ENCODE assay signal across 31 mouse cellular contexts in the genomic region with DNA sequence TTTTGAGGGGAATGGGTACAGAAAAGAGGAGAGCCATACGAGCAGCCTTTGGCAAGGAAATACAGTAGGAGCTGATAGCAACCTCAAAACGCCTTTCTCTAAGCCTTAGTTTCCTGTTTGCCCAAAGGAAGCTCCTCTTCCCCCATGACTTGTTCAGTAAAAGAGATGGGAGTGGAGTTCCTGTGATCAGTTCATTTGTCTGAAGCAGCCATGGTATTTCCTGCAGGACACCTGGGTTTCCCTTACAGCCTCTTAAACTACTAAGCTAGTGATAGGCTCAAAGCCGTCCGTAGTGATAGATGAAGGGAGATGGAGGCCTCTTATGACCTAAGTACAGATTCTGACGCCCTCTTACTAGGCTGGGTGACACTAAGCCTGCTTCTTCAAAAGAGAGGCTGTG. TPM values are rescaled to one million over a fixed set of nuclear protein-coding genes. Genes with fewer than 3 reads are reported as not detected.
DNase-seq lines count a peak whose midpoint lies in the region; ATAC-seq lines count a peak whose summit lies in the region.
"Had no signal": no experiment of that assay in that cellular context is flagged by ENCODE, and none has a peak within 500 bp of the region (broad histone marks: within the 10 kb centered on the region; RNA-seq: fewer than 3 reads in every experiment).

No protein-coding gene starts in this region.

- no peaks in the 10 kb centered on the region for H3K9me3 ChIP-seq in heart, embryonic 11.5 days (replicated peaks; ENCODE audit: control insufficient read depth, low read length)
- H3K9me3 ChIP-seq in kidney, embryonic 14.5 days (ENCODE audit: control insufficient read depth, low read length) = no peaks in the 10 kb centered on the region
- H3K9me3 ChIP-seq: neural tube, embryonic 15.5 days; stomach, embryonic 15.5 days had no signal

- H3K4me3 ChIP-seq in heart, embryonic 11.5 days (ENCODE audit: low read depth, low read length) = no peak overlapping the region
- no peak overlapping the region for H3K4me3 ChIP-seq in kidney, embryonic 14.5 days (ENCODE audit: low read length)
- H3K4me3 ChIP-seq: layer of hippocampus, adult 2 months had no signal

- H3K9ac ChIP-seq in heart, embryonic 11.5 days (ENCODE audit: low read depth, low read length) = no peak overlapping the region
- H3K9ac ChIP-seq in kidney, embryonic 14.5 days (ENCODE audit: low read depth, low read length) = 0 out of 2 replicates have a peak overlapping the region, but pooled peaks have one; percentile 12
- H3K9ac ChIP-seq: neural tube, embryonic 15.5 days; stomach, embryonic 15.5 days had no signal

- peak overlapping the region; percentile 81; the same call in 1 of the 2 replicates for H3K4me2 ChIP-seq in heart, embryonic 11.5 days
- no peak overlapping the region for H3K4me2 ChIP-seq in kidney, embryonic 14.5 days (replicated peaks; ENCODE audit: low read depth, low read length)

- no peak for DNase-seq in heart, postnatal 25 days (ENCODE audit: low spot score)
- DNase-seq in kidney, postnatal 4 days = no peak
- peak; percentile 21 for DNase-seq in 3T3-L1 (ENCODE audit: low read depth, low spot score)
- DNase-seq in 416B (ENCODE audit: low read depth) = peak; percentile 29
- no peak for DNase-seq in MN1 (ENCODE audit: low spot score)
- no peak for DNase-seq in right cerebral cortex, postnatal 36 days (ENCODE audit: low spot score in 2 of 2)
- DNase-seq: adrenal gland, postnatal 25 days; cerebellum, adult 11 months; cerebellum, adult 9-11 months; kidney, adult 2 months; kidney, postnatal 14 days; lung, adult 18-20 months; right cerebral cortex, adult 18-20 months; thymus, postnatal 25 days had no signal

- peaks cover 10% of the 10 kb centered on the region; the same call in 1 of the 2 replicates for H3K4me1 ChIP-seq in heart, embryonic 11.5 days (ENCODE audit: control insufficient read depth, insufficient read depth, low read length)
- H3K4me1 ChIP-seq in kidney, embryonic 14.5 days (ENCODE audit: control insufficient read depth, insufficient read depth, low read length) = peaks cover 8% of the 10 kb centered on the region

- H3K36me3 ChIP-seq in heart, embryonic 11.5 days (ENCODE audit: control insufficient read depth, insufficient read depth, low read length) = peaks cover 4% of the 10 kb centered on the region; the same call in 1 of the 2 replicates
- H3K36me3 ChIP-seq in kidney, embryonic 14.5 days (ENCODE audit: control insufficient read depth, insufficient read depth, low read length) = peaks cover 31% of the 10 kb centered on the region

- H3K27me3 ChIP-seq in heart, embryonic 11.5 days (ENCODE audit: control insufficient read depth, insufficient read depth, low read length) = no peaks in the 10 kb centered on the region
- no peaks in the 10 kb centered on the region for H3K27me3 ChIP-seq in kidney, embryonic 14.5 days (ENCODE audit: control insufficient read depth, insufficient read depth, low read length)
- H3K27me3 ChIP-seq: neural tube, embryonic 15.5 days; stomach, embryonic 15.5 days had no signal

- WGBS in heart, embryonic 11.5 days (ENCODE audit: insufficient replicate concordance) = 53% methylated on average over 5 of the region's 5 CpGs
- WGBS in kidney, embryonic 14.5 days = 74% methylated on average over 5 of the region's 5 CpGs

- intact Hi-C loops in heart, postnatal 25 days (cut with DNase I) = loop anchor here (2.0 to 10.0 kb wide), 4 partner anchors 60 to 198 kb away; a partner anchor contains a TSS

- no peak for ATAC-seq in heart, embryonic 11.5 days (replicated peaks; ENCODE audit: insufficient number of reproducible peaks, low FRiP score, low TSS enrichment)
- ATAC-seq in kidney, embryonic 14.5 days (ENCODE audit: low FRiP score, low TSS enrichment) = no peak
- ATAC-seq: CD4-positive, CD25-positive, alpha-beta regulatory T cell, adult 4 months had no signal

- no peak overlapping the region for H3K27ac ChIP-seq in heart, embryonic 11.5 days (ENCODE audit: low read depth, low read length)
- H3K27ac ChIP-seq in kidney, embryonic 14.5 days (ENCODE audit: low read depth, low read length) = no peak overlapping the region

RNA-seq across cellular contexts. Expression of a gene that starts 3.2 kb away (rescaled TPM):
- polyA plus RNA-seq in heart, embryonic 11.5 days (2014; fragmentation: Nextera tagmentation; extraction: Ambion mirVana) = 106 and 112 TPM in 2 replicates
- 10 to 100 TPM; 14.6 to 19.4 TPM for total RNA-seq in heart, postnatal 25 days (2021)
- polyA plus RNA-seq in kidney, embryonic 14.5 days (2014; fragmentation: Nextera tagmentation; extraction: Ambion mirVana) = 167 and 169 TPM in 2 replicates

RNA-seq across cellular contexts. Expression of a gene that starts 20.4 kb away (rescaled TPM):
- polyA plus RNA-seq in heart, embryonic 11.5 days (2014; fragmentation: Nextera tagmentation; extraction: Ambion mirVana) = not detected in 2 replicates
- not detected for total RNA-seq in heart, postnatal 25 days (2021)
- polyA plus RNA-seq in kidney, embryonic 14.5 days (2014; fragmentation: Nextera tagmentation; extraction: Ambion mirVana) = not detected in 2 replicates
- total RNA-seq: adrenal gland, postnatal 25 days; common myeloid progenitor, adult 5-6 weeks; gastrocnemius, postnatal 4 days; layer of hippocampus, adult 2 months; layer of hippocampus, postnatal 25 days; megakaryocyte progenitor cell, adult 5-6 weeks; midbrain, postnatal 0 days had no signal
- polyA plus RNA-seq: CD4-positive, CD25-positive, alpha-beta regulatory T cell, adult 4 months; embryonic facial prominence, embryonic 11.5 days; forebrain, embryonic 11.5 days; hindbrain, embryonic 11.5 days; kidney, adult 2 months; limb, embryonic 11.5 days; liver, embryonic 11.5 days; midbrain, embryonic 11.5 days; midbrain, postnatal 0 days; neural tube, embryonic 15.5 days; stomach, embryonic 15.5 days had no signal

RNA-seq across cellular contexts. Expression of a gene that starts 21.1 kb away (rescaled TPM):
- polyA plus RNA-seq in heart, embryonic 11.5 days (2014; fragmentation: Nextera tagmentation; extraction: Ambion mirVana) = not detected in 2 replicates
- total RNA-seq in heart, postnatal 25 days (2021) = not detected
- not detected in 2 replicates for polyA plus RNA-seq in kidney, embryonic 14.5 days (2014; fragmentation: Nextera tagmentation; extraction: Ambion mirVana)
- total RNA-seq: adrenal gland, postnatal 25 days; common myeloid progenitor, adult 5-6 weeks; gastrocnemius, postnatal 4 days; layer of hippocampus, adult 2 months; layer of hippocampus, postnatal 25 days; megakaryocyte progenitor cell, adult 5-6 weeks; midbrain, postnatal 0 days had no signal
- polyA plus RNA-seq: CD4-positive, CD25-positive, alpha-beta regulatory T cell, adult 4 months; embryonic facial prominence, embryonic 11.5 days; forebrain, embryonic 11.5 days; hindbrain, embryonic 11.5 days; kidney, adult 2 months; limb, embryonic 11.5 days; liver, embryonic 11.5 days; midbrain, embryonic 11.5 days; midbrain, postnatal 0 days; neural tube, embryonic 15.5 days; stomach, embryonic 15.5 days had no signal

RNA-seq across cellular contexts. Expression of a gene that starts 32.5 kb away (rescaled TPM):
- polyA plus RNA-seq in heart, embryonic 11.5 days (2014; fragmentation: Nextera tagmentation; extraction: Ambion mirVana) = not detected in 2 replicates
- not detected for total RNA-seq in heart, postnatal 25 days (2021)
- polyA plus RNA-seq in kidney, embryonic 14.5 days (2014; fragmentation: Nextera tagmentation; extraction: Ambion mirVana) = not detected in 2 replicates
- total RNA-seq: common myeloid progenitor, adult 5-6 weeks; gastrocnemius, postnatal 4 days; layer of hippocampus, adult 2 months; layer of hippocampus, postnatal 25 days; megakaryocyte progenitor cell, adult 5-6 weeks; midbrain, postnatal 0 days had no signal
- polyA plus RNA-seq: CD4-positive, CD25-positive, alpha-beta regulatory T cell, adult 4 months; embryonic facial prominence, embryonic 11.5 days; forebrain, embryonic 11.5 days; hindbrain, embryonic 11.5 days; kidney, adult 2 months; limb, embryonic 11.5 days; liver, embryonic 11.5 days; midbrain, embryonic 11.5 days; midbrain, postnatal 0 days; neural tube, embryonic 15.5 days; stomach, embryonic 15.5 days had no signal

RNA-seq across cellular contexts. Expression of a gene that starts 32.5 kb away (rescaled TPM):
- polyA plus RNA-seq in heart, embryonic 11.5 days (2014; fragmentation: Nextera tagmentation; extraction: Ambion mirVana) = not detected in 2 replicates
- not detected for total RNA-seq in heart, postnatal 25 days (2021)
- polyA plus RNA-seq in kidney, embryonic 14.5 days (2014; fragmentation: Nextera tagmentation; extraction: Ambion mirVana) = not detected in 2 replicates
- total RNA-seq: adrenal gland, postnatal 25 days; common myeloid progenitor, adult 5-6 weeks; gastrocnemius, postnatal 4 days; layer of hippocampus, adult 2 months; layer of hippocampus, postnatal 25 days; megakaryocyte progenitor cell, adult 5-6 weeks; midbrain, postnatal 0 days had no signal
- polyA plus RNA-seq: CD4-positive, CD25-positive, alpha-beta regulatory T cell, adult 4 months; embryonic facial prominence, embryonic 11.5 days; forebrain, embryonic 11.5 days; hindbrain, embryonic 11.5 days; kidney, adult 2 months; limb, embryonic 11.5 days; liver, embryonic 11.5 days; midbrain, embryonic 11.5 days; midbrain, postnatal 0 days; neural tube, embryonic 15.5 days; stomach, embryonic 15.5 days had no signal

Comparison
In these comparisons a context has a peak if more than half of its experiments do, and no peak if none do; other contexts are left out.
1. DNase-seq: peak in 3T3-L1 (single experiment) and 416B (single experiment); none in heart, postnatal 25 days (single experiment), kidney, postnatal 4 days (0 of 2), MN1 (single experiment) and right cerebral cortex, postnatal 36 days (0 of 2).